Mouse (Mus musculus) forebrain, embryonic 13.5 days (tissue): ENCODE data around the gene Fis1. TPM values are rescaled to one million over a fixed set of nuclear protein-coding genes. Genes with fewer than 3 reads are reported as not detected.

Source experiments
- microRNA counts: library from miRNA; unstranded; fragments of <30 nt; microRNA quantifications from one replicate; lab custom pipeline; 2016
- microRNA-seq: library from miRNA; unstranded; fragments of <30 nt; microRNA quantifications from one replicate; pipeline ENCODE4, GENCODE M21; 2016
- polyA plus RNA-seq: library from polyadenylated mRNA; unstranded; fragments of >200 nt; fragmentation: Nextera tagmentation; extraction: Ambion mirVana; gene quantifications from 2 replicates; pipeline ENCODE4 v1.2.1, GENCODE M21; 2015

Gene Fis1
- polyA plus RNA-seq, 1 experiment from 2014 or later, result 357 TPM

MicroRNAs within 50 kb of the gene (microRNA counts, 519-probe panel; counts per million panel counts)
- 177 counts per million, percentile 53 among the panel's probes with 10 or more counts for microRNA mmu-miR-702 (lab: Ali Mortazavi, UCI)

Small RNA genes within 50 kb of the gene (microRNA-seq; reads per million reads assigned to microRNA genes)
- 58.5 reads per million, percentile 43 among the genes with 10 or more reads in this experiment for gene Mir702

Other genes starting within 250 kb of the Fis1 start
- gene Col26a1, start 70.1 kb upstream of the Fis1 start, polyA plus RNA-seq, result 10.7 and 10.9 TPM in 2 replicates
- 123 and 126 TPM in 2 replicates for gene Ift22, start 45.1 kb upstream of the Fis1 start, polyA plus RNA-seq
- 0.13 and 0.31 TPM in 2 replicates for gene Cldn15, start 13.3 kb downstream of the Fis1 start, polyA plus RNA-seq
- 25.8 and 28.9 TPM in 2 replicates for gene Plod3, start 33.7 kb downstream of the Fis1 start, polyA plus RNA-seq
- gene Znhit1, start 34.7 kb downstream of the Fis1 start, polyA plus RNA-seq, result 110 and 113 TPM in 2 replicates
- 0.89 and 1.0 TPM in 2 replicates for gene Vgf, start 73.1 kb downstream of the Fis1 start, polyA plus RNA-seq
- gene Ap1s1, start 92.9 kb downstream of the Fis1 start, polyA plus RNA-seq, result 252 and 260 TPM in 2 replicates
- 0.14 and 0.21 TPM in 2 replicates for gene Serpine1, start 119.0 kb downstream of the Fis1 start, polyA plus RNA-seq
- 3.6 and 4.4 TPM in 2 replicates for gene Trim56, start 162.9 kb downstream of the Fis1 start, polyA plus RNA-seq
- not detected in 2 replicates for gene Muc3, start 196.0 kb downstream of the Fis1 start, polyA plus RNA-seq